Mouse (Mus musculus) olfactory bulb, adult 2 months (tissue): Measurements from ENCODE around the gene Pkd1l1. TPM values are rescaled to one million over a fixed set of nuclear protein-coding genes. Genes with fewer than 3 reads are reported as not detected.

ENCODE experiments used
- H3K27ac ChIP-seq: fragments of 200-500 bp; 2 replicates; pipeline ENCODE4 v1.5.1; 2012; ENCODE audit warnings: low read depth, low read length; ENCODE audit not compliant: insufficient read depth
- H3K4me1 ChIP-seq: fragments of 200-500 bp; 2 replicates; pipeline ENCODE4 v1.6.1; 2012; ENCODE audit warnings: low read length; ENCODE audit not compliant: control insufficient read depth, insufficient read depth
- H3K4me3 ChIP-seq: fragments of 200-500 bp; 2 replicates; pipeline ENCODE4 v1.5.1; 2012; ENCODE audit warnings: mild to moderate bottlenecking, low read depth, low read length, moderate library complexity; ENCODE audit not compliant: insufficient read depth
- CTCF ChIP-seq: fragments of 200-500 bp; IDR thresholded peaks from 2 replicates; pipeline ENCODE4 v1.5.1; 2012; ENCODE audit warnings: low read depth, mild to moderate bottlenecking, low read length, moderate library complexity; ENCODE audit not compliant: insufficient read depth
- POLR2A ChIP-seq: fragments of 200-500 bp; IDR thresholded peaks from 2 replicates; pipeline ENCODE4 v1.6.1; 2012; ENCODE audit warnings: mild to moderate bottlenecking, low read depth, low read length, moderate library complexity; ENCODE audit not compliant: insufficient read depth
- WGBS: fragments of 180-500 bp; shearing (Covaris S2); methylation state at CpG from one replicate; pipeline ENCODE4 v1.1.7; 2018; 5-methylcytosine and 5-hydroxymethylcytosine counted together
- polyA plus RNA-seq: library from polyadenylated mRNA; stranded (reverse); fragments of >200 nt; gene quantifications from 2 replicates; pipeline ENCODE4 v1.2.4, GENCODE M21; 2012; ENCODE audit warnings: low replicate concordance; ENCODE audit not compliant: missing spikeins, insufficient read depth, insufficient read length

Gene Pkd1l1
- polyA plus RNA-seq, 1 experiment, result not detected

DNA sequence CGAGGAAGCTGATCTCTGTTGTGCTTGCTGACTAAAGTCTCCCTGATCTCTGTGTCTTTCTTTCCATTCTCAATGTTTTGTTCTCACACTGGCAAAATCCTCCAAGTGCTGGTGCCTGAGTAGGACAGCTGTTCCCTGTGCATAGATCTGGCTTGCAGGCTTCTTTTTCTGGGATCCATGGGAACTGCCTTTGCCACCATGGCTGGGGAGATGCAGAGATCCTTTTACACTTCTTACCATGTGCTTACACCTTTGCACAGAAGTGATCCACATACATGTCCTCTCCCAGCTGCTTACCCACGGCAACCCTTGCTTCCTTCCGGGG is 191.0 kb downstream of the Pkd1l1 start:
- no peak for TF ChIP-seq CTCF
- TF ChIP-seq POLR2A, result no peak
- Histone ChIP-seq H3K27ac (no peak overlapping the region), H3K4me3 (no peak overlapping the region), H3K4me1 (peaks cover 7% of the 10 kb centered on the region)
- WGBS, result 76% methylated on average over 3 of the region's 3 CpGs

DNA sequence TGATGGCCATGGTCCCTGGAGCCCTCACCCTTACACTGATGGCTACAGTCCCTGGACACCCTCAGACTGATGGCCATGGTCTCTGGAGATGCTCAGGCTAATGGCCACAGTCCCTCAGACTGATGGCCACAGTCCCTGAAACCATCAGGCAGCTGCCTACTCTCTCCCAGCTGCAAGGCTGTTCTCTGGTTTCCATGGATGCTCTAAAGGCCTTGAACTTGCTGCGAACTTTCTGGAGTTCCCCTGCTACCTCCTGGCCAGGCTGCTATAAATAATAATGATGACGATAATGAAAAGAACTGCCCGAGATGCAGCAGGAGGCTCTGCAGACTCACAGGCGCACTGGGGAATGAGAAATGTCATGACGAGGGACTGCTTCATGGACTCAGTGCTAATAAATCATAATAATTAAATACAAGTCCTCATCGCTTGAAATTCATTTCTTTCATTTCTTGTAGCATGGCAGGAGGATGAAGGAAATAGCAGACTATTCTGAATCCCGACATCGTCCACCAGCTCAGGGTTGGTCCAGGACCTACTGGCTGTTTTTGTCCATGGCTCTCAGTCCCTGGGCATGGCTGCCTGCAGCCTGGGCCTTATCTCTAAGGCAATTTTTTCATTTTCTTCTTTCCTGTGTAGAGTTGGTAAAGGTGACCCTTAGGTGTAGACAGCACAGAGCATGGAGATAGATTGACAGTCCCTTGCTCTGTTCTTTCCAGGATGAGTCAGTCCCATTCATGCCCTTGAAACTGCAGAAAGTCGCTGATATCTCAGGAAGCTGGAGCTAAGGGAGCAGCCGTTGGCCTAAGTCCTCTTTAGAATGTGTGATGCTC is 191.5 kb downstream of the Pkd1l1 start:
- no peak overlapping the region for H3K27ac ChIP-seq
- 74% methylated on average over 10 of the region's 10 CpGs for WGBS
- TF ChIP-seq CTCF, result no peak
- TF ChIP-seq POLR2A, result no peak
- peaks cover 7% of the 10 kb centered on the region for H3K4me1 ChIP-seq
- H3K4me3 ChIP-seq, result no peak overlapping the region

DNA sequence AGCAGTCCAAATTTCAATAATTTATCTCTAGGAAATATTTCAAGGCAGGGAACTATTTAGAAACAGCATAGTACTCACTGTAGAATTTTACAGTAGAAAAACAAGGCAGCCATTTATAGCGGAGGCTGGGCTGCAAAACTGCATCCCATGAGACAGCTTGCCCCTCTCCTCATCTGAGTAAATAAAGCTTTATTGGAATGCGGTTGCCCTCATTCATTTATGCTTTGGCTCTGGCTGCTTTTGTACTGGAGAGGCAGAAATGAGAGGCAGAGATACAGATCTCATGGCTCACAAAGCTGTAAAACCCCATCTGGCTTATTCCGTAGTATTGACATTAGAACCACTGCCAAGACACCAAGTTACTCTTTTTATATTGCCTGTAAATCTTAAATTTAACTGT is 193.6 kb downstream of the Pkd1l1 start:
- H3K27ac ChIP-seq, result no peak overlapping the region
- TF ChIP-seq CTCF, result no peak
- no peak for TF ChIP-seq POLR2A
- no peak overlapping the region for H3K4me3 ChIP-seq
- 75% methylated on average over 3 of the region's 3 CpGs for WGBS
- peaks cover 7% of the 10 kb centered on the region for H3K4me1 ChIP-seq

Other genes with a start within 250 kb of the Pkd1l1 start
- not detected in 2 replicates for gene Hus1, start 37.9 kb upstream of the Pkd1l1 start, polyA plus RNA-seq
- not detected in 2 replicates for gene Gm11992, start 75.3 kb upstream of the Pkd1l1 start, polyA plus RNA-seq
- not detected in 2 replicates for gene Sun3, start 75.7 kb upstream of the Pkd1l1 start, polyA plus RNA-seq
- gene Upp1, start 144.8 kb upstream of the Pkd1l1 start, polyA plus RNA-seq, result not detected in 2 replicates
- not detected in 2 replicates for gene Abca13, start 218.7 kb upstream of the Pkd1l1 start, polyA plus RNA-seq